Mouse (Mus musculus) cerebellum, adult 2 months (tissue): ENCODE data around the gene Lin28b.

Experiments
- CTCF ChIP-seq: fragments of 200-500 bp; IDR thresholded peaks from 2 replicates; pipeline ENCODE4 v1.5.1; 2011; ENCODE audit warnings: low read depth, mild to moderate bottlenecking, control low read depth, low read length, moderate library complexity, borderline replicate concordance; ENCODE audit not compliant: insufficient read depth
- POLR2A ChIP-seq: fragments of 200-500 bp; IDR thresholded peaks from 2 replicates; pipeline ENCODE4 v1.6.1; 2011; ENCODE audit warnings: low read length, control low read depth, borderline replicate concordance; ENCODE audit not compliant: insufficient read depth

DNA sequence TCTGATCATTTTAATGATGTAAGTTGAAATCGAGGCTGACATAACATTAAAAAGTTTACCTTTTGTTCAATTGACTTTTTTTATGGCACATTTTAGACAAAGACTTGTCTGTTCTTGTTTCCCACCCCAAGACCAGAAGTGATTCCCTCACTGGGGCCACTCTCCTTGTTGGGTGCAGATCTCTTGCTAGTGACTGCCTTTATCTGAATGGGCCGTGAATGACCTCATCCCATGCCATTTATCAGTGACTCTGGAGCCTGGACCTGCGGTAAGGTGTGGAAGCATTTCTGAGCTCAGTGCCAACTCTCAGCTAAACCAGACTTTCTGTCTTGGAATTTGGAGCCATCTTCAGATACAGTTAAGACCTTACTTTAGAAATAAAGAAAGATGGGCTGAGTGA lies 116.6 kb downstream of the Lin28b start:
- no peak for TF ChIP-seq CTCF
- TF ChIP-seq POLR2A: no peak
